Mouse (Mus musculus) layer of hippocampus, adult 9-11 months (tissue): ENCODE measurements around the gene Gxylt2.
A peak's percentile ranks its signal among the peaks of the same experiment; 100 is the strongest.

ENCODE experiments used
- DNase-seq: peaks from one replicate; pipeline ENCODE4 v3.0.0; 2022

The Gxylt2 gene

GRCm38 (mm10) chr6:100802381-100803083, 98.0 kb downstream of the Gxylt2 start:
- DNase-seq = no peak

DNA sequence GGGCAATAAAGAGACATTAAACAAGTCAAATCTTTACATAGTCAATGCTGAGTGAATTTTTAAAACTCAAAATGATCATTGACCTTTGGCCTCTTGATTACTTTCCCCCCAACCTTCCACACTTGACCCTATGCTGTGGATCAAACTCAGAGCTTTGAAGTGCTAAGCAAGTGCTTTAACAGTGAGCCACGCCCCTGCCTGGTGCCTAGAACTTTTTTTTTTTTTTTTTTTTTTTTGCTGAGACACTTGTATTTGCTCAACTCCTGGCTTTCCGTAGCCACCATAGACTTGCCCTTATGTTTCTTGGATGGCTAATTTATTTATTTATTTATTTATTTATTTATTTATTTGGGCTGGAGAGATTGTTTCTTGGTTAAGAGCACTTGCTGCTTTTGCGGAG, 98.7 kb downstream of the Gxylt2 start:
- DNase-seq = no peak

DNA sequence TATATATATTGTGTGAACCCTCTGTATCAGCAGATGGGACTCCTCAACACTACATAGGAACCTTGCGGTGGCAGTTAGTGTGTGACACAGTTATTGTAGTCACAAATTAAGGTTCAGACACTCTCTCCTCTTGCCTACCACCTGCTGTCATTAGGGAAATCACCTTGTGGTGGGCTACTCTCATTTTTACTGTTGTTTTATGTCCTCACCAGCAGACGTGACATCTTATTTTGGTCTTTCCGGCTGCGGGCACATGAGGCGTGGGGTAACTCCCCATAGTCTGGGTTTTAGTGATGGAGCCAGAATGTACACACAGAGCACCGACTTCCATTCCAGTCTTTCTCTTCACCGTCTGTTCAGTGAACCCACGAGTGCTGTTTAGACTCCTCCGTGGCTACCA, 102.7 kb downstream of the Gxylt2 start:
- no peak for DNase-seq

DNA sequence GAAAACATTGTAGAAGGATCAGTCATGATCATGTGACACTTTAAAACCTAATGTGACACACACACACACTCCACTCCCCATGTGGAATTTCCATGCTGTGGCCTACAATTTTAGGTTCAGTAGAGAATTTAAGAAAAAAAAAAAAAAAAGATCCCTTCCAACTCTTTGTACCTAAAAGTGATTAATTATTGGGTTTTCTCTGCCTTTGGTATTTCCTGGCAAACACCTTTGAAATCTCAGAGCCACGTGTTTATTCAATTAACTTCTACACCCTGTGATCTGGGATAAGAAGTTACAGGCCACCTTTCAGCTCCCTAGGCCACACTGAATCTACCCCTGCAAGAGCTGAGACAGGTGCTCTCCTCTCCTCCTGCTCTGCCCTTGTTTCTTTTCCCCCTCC, 103.2 kb downstream of the Gxylt2 start:
- DNase-seq = no peak

DNA sequence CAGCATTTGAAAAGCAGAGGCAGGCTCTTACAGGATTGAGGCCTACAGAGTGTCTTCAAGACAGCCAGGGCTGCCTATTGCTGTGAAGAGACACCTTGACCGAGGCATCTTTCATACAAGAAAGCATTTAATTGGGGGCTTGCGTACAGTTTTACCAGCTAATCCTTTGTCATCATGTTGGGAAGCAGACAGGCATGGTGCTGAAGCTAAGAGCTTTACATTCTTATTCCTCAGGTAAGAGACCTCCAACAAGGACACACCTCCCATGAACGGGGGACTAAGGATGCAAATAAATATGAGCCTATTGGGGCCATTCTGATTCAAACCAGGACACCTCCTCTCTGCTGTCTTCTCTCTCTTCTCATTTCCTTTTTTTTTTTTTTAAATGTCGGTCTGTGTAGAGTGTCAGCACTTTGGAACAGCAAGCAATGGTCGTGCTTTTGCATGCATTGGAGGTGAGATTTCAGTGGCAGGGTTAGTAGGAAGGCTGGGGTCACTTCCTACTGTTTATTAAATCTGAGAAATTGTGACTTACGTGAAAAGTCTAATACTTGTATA, 103.8 kb downstream of the Gxylt2 start:
- DNase-seq = no peak

DNA sequence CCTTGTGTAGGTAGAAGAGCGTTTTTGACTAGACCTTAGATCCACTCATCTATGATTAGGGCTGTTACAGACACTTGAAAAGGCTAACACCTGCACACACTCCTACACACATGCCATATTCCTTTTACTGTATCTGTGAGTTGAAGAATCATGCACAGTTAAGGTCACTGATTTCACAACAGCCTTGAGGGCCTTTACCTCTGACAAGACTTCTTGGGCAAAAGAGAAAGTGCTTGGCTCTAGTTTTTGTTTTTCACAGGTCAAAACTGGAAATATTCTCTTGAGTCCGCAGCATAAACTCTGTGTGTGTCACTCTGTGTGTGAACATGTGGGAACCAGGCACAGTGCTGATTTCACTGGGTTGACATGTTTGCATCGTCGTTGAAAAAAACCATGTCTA, 105.6 kb downstream of the Gxylt2 start:
- DNase-seq = no peak

DNA sequence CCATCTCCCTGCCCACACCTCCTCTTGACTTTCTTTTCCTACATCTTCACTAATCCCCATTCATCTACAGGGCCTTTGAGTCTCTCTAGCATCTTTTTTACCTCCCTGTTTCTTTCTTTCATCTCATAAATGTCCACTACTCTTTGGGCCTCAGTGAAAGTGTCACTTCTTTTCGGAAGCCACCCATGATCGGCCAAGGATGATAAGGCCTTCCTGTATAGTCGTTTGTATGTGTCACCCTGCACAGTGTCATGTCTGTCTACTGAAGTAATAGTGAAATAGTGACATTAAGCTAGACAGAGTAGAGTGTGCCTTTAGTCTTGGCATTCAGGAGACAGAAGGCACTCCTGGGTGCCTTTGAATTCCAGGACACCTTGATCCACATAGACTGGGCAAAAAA, 107.2 kb downstream of the Gxylt2 start:
- DNase-seq = no peak

- no peak for DNase-seq
These were observed 116.8 kb downstream of the Gxylt2 start for GRCm38 (mm10) chr6:100821367-100821766.

DNA sequence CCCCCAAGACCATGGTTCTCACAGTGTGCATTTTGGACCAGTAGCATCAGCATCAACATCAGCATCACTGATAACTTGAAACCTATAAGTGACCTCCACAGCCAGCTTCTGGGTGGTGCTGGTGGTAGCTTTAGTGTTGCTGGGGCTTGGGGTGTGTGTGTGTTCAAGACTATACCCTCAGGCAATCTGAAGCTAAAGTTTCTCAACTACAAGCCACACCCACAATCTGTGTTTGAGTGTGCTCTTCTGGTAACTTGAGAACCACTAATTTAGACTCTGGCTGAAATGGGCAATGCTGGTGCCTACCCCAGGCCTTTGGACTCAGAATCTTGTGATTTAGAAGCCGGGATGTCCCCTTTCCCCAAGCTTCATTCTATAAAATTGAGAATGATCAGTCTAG, 118.8 kb downstream of the Gxylt2 start:
- no peak for DNase-seq

GRCm38 (mm10) chr6:100824381-100824965, 119.9 kb downstream of the Gxylt2 start:
- DNase-seq = no peak

- no peak for DNase-seq
These were observed 121.5 kb downstream of the Gxylt2 start for GRCm38 (mm10) chr6:100826046-100826445.

GRCm38 (mm10) chr6:100828565-100828964, 124.0 kb downstream of the Gxylt2 start:
- DNase-seq = no peak

GRCm38 (mm10) chr6:100829770-100830169, 125.2 kb downstream of the Gxylt2 start:
- DNase-seq = no peak

GRCm38 (mm10) chr6:100831188-100831587, 126.7 kb downstream of the Gxylt2 start:
- no peak for DNase-seq

DNA sequence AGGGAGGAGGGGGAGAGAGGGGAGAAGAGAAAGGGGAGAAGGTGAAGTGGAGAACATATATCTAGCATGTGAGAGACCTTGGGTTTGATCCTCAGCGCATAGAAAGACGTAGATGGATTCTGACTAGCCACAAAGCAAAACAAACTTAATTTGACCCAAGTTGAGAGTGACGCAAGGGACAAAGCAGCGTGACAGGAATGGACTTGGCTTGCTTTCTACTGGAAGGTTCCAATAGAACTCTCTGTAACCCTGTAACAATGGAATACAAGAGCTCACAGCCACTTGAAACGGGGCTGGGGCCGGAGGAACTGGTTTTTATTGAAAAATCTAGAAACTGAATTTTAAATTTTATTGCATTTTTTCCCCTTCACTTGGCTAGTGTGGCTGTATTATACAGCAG, 127.2 kb downstream of the Gxylt2 start:
- DNase-seq = no peak

GRCm38 (mm10) chr6:100833355-100833754, 128.8 kb downstream of the Gxylt2 start, which contains the start of gene Ppp4r2:
Ppp4r2 (plus strand) TSS chr6:100833622.
- peak; percentile 91 for DNase-seq

GRCm38 (mm10) chr6:100833811-100834481, 129.4 kb downstream of the Gxylt2 start:
- DNase-seq = peak; percentile 57

GRCm38 (mm10) chr6:100834489-100835160, 130.1 kb downstream of the Gxylt2 start:
- DNase-seq = no peak

DNA sequence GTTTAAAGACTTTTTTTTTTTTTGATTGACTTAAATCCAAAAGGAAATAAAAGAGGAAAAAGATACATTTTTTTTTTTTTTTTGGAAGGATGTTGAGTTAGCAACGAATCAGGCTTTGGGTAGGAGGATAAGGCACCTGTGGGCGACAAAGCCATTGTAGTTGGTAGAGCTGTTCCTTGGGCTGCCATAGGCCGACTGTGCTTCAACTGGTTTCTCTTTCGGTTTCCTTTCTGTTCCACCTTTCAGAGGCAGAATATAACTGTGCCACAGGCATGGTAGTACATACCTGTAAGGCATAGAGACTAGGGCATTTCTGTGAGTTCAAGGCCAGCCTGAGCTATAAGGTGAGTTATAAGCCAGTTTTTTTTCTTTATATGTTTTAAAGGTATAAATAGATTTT, 140.5 kb downstream of the Gxylt2 start:
- no peak for DNase-seq

GRCm38 (mm10) chr6:100847264-100847663, 142.7 kb downstream of the Gxylt2 start:
- DNase-seq = no peak

GRCm38 (mm10) chr6:100848682-100849375, 144.3 kb downstream of the Gxylt2 start:
- DNase-seq = no peak

GRCm38 (mm10) chr6:100850671-100851081, 146.1 kb downstream of the Gxylt2 start:
- DNase-seq = peak; percentile 12

DNA sequence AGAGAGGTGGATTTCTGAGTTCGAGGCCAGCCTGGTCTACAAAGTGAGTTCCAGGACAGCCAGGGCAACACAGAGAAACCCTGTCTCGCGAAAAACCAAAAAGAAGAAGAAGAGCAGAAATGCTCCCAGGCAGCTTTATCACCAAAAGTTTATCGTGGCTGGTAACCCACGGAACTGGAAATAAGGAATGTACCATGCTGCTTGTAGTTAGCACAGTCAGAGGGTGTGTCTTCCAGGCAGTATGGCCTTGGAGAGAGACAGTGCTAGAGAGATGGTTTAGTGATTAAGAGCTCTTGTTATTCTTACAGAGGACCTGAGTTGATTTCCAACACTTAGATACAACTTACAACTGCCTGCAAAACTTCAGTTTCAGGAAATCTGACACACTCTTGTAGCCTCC, 146.5 kb downstream of the Gxylt2 start:
- DNase-seq = no peak
